Mouse (Mus musculus): ENCODE results near the gene Pm20d1. TPM values are rescaled to one million over a fixed set of nuclear protein-coding genes. Genes with fewer than 3 reads are reported as not detected.
A peak's percentile ranks its signal among the peaks of the same experiment; 100 is the strongest.

The Pm20d1 gene
- 1.5 TPM in 2 replicates for polyA plus RNA-seq (2016; fragmentation: Nextera tagmentation; extraction: Ambion mirVana)

DNA sequence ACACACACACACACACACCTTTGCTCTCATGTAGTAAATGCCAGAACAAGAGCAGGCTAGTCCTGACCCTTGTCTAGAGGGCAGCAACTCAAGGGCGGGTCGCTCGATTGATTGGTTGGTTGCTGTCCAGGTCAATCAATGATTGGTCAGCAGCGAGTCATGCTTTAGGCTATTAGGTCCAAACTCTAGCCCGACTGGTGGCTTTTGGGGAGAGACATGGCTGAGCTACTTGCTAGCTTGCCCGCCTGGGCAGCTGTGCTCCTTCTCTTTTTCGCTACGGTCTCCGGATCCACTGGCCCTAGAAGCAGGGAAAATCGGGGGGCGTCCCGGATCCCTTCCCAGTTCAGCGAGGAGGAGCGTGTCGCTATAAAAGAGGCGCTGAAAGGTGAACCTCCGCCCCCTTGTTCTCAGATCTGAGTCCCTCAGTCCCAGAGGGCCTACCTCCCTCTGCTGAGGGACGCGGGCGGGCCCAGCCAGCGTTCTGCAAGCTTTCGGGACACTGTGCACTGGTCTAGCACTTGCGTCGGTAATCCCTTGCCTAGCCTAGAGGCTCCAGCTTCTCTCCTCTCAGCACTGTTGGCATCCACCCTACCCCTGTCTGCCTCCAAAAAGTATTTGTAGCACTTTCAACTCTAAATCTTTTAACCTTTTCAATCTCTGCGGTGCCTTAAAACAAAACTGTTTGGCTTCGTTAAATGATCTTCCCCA, at the start of gene Pm20d1:
Gene Pm20d1 (plus strand): TSS at position 180 of the 708 bp plus-strand sequence.
- peak; percentile 48 for DNase-seq (ENCODE audit: extremely low spot score, low spot score)
- peaks cover 19% of the 10 kb centered on the region for H3K4me1 ChIP-seq
- peak within 1 kb of the TSS; percentile 49 for H3K4me3 ChIP-seq
- no peaks in the 10 kb centered on the region for H3K9me3 ChIP-seq
- no peaks in the 10 kb centered on the region for H3K36me3 ChIP-seq (replicated peaks)
- peaks cover 24% of the 10 kb centered on the region for H3K27me3 ChIP-seq (ENCODE audit: poor library complexity, severe bottlenecking)
- H3K27ac ChIP-seq = peak within 1 kb of the TSS; percentile 68
- 5% methylated on average over 26 of the region's 26 CpGs for WGBS

DNA sequence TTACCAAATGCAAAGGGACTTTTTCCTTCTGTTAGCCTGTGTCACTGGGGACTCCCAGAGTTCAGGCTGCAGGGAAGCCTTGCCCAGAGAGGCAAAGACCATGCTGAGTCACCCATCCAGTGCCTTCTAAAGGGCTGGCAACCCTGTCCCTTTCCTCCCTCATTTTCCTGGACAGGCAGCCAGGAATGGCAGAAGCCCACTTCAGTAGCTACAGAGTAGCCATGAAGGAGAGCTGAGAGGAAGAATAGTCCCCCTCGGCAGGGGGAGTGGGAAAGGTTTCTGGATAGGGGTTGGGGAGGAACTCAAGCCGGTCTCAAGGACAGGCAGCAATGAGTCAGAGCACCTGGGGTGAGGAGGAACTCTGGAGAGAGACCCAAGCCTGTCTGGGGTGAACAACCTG, 49.4 kb upstream of the Pm20d1 start:
- H3K4me1 ChIP-seq = peaks cover 21% of the 10 kb centered on the region
- no peak overlapping the region for H3K27ac ChIP-seq
- no peaks in the 10 kb centered on the region for H3K27me3 ChIP-seq (ENCODE audit: poor library complexity, severe bottlenecking)
- WGBS = 52% methylated on average over 2 of the region's 2 CpGs
- no peak for DNase-seq (ENCODE audit: extremely low spot score, low spot score)
- H3K4me3 ChIP-seq = no peak overlapping the region
- no peaks in the 10 kb centered on the region for H3K36me3 ChIP-seq (replicated peaks)
- H3K9me3 ChIP-seq = no peaks in the 10 kb centered on the region

DNA sequence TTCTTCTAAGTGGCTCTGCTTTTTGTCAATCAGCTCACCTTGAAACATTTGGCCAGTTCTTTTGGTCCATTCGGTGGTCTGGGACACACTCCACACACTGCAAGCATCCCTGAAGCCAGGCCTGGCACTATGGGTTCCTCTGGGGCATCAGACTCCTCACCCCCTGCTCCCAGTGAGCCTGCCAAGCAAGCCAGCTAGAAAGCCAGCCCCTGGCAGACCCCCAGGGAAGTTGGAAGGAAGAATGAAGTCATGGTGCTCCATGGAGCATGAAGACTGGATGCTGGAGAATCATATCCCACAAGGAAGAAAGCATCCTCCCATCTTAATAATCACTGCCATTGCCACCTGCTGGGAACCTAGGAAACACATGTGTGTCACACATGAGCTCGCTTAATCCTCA, 48.5 kb upstream of the Pm20d1 start:
- no peaks in the 10 kb centered on the region for H3K36me3 ChIP-seq (replicated peaks)
- peaks cover 17% of the 10 kb centered on the region for H3K4me1 ChIP-seq
- no peak overlapping the region for H3K4me3 ChIP-seq
- 81% methylated on average over 2 of the region's 2 CpGs for WGBS
- no peak overlapping the region for H3K27ac ChIP-seq
- DNase-seq (ENCODE audit: extremely low spot score, low spot score) = no peak
- no peaks in the 10 kb centered on the region for H3K9me3 ChIP-seq
- no peaks in the 10 kb centered on the region for H3K27me3 ChIP-seq (ENCODE audit: poor library complexity, severe bottlenecking)

DNA sequence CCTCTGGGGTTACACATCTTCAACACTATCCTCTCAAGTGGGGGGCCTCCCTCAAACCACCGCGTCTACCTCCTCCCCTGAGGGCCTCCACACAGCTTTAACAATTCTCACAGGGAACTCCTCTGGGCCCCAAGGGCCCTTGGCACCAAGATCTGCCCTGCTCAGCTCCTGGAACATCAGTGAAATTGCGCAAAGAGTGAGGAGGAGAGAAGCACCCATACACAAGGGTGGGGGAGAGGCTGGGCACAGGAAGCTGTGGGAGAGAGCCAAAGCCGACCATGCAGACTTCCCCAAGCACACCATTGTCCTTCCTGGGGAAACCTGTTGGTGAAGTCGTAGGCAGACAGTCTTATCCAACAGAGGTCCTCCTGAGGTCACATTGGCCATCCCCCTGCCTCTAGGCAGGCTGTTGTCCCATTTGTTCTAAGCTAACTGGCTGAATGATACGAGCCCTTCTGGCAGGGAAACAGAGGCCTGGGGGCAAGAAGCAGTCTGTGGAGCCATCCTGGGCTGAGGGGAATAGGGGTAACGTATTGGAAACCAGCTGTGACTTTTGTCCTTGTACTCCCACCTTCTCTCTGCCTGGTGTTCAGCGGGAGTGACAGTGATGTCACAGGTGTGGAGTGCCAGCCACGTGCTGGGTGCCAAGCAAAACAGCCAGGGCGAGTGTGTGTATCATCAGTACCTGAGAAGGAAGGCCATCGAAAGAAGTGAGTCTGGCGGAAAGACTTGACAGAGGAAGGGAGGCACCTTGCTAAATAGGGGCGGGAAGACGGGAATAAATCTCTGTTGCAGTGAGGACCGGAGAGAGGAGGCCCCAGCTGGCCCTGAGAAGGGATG, 47.3 kb upstream of the Pm20d1 start:
- Histone ChIP-seq H3K4me3 (no peak overlapping the region), H3K9me3 (no peaks in the 10 kb centered on the region), H3K4me1 (peaks cover 9% of the 10 kb centered on the region), H3K27me3 (ENCODE audit: poor library complexity, severe bottlenecking) (no peaks in the 10 kb centered on the region), H3K36me3 (replicated peaks) (no peaks in the 10 kb centered on the region), H3K27ac (no peak overlapping the region)
- no peak for DNase-seq (ENCODE audit: extremely low spot score, low spot score)
- whole genome bisulfite sequencing = 80% methylated on average over 15 of the region's 15 CpGs

- H3K9me3 ChIP-seq = no peaks in the 10 kb centered on the region
- H3K36me3 ChIP-seq (replicated peaks) = no peaks in the 10 kb centered on the region
- H3K27ac ChIP-seq = no peak overlapping the region
- H3K27me3 ChIP-seq (ENCODE audit: poor library complexity, severe bottlenecking) = no peaks in the 10 kb centered on the region
- H3K4me3 ChIP-seq = no peak overlapping the region
- WGBS = 88% methylated on average over 3 of the region's 3 CpGs
- H3K4me1 ChIP-seq = peaks cover 6% of the 10 kb centered on the region
- no peak for DNase-seq (ENCODE audit: extremely low spot score, low spot score)
Measured at GRCm38 (mm10) chr1:131751181-131751890, 45.8 kb upstream of the Pm20d1 start.

DNA sequence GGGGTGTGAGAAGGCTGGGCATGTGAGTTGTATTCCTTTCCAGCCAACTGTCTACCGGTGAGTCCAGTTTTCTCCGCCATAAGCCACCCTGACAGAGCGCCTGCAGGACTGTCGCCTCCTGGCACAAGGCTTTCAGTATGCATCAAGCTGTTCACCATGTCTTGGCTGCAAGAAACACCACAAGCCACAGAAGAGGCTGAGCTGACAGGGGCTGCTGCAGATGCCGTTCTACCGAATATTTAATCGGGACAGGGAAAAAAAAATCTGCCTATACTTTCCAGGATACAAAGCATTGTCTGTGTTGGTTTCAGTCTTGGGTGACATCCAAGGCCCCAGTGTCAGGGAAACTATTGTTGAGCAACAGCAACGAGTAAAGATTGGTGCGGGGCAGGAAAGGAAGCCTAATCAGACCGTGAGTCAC, 45.3 kb upstream of the Pm20d1 start:
- Histone ChIP-seq H3K27me3 (ENCODE audit: poor library complexity, severe bottlenecking) (no peaks in the 10 kb centered on the region), H3K27ac (no peak overlapping the region), H3K36me3 (replicated peaks) (no peaks in the 10 kb centered on the region), H3K4me3 (no peak overlapping the region), H3K4me1 (peaks cover 3% of the 10 kb centered on the region), H3K9me3 (no peaks in the 10 kb centered on the region)
- DNase-seq (ENCODE audit: extremely low spot score, low spot score) = no peak
- 85% methylated on average over 10 of the region's 10 CpGs for WGBS

DNA sequence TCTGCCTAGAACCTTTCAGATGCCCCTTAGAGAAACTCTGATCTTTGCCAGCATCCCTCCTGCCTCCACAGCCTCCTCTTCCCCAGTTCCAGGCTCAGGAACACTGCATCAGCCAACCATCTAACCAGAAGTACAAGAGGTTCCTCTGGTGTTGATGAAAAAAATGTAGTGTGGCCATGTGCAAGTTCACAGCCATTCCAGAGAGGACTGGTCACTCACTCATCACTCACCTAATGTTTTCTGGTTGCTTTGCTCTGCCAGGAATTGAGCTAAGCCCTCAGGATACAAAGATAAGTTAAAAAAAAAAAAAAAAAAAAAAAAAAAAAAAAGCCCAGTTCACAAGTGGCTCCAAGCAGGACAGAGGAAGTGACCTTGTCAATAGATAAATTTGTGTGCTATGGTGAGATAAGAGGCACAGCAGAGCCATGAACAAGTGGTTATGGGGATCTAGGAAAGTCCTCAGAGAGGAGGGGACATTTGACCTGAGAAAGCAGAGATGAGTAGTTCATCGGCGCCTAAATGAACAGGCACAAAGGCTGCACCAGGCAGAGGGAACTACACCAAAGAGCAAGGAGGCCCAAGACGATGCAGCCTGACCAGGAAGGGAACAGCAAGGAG, 42.9 kb upstream of the Pm20d1 start:
- 84% methylated on average over 3 of the region's 3 CpGs for WGBS

GRCm38 (mm10) chr1:131754916-131755315, 42.3 kb upstream of the Pm20d1 start:
- Histone ChIP-seq H3K27ac (no peak overlapping the region), H3K9me3 (no peaks in the 10 kb centered on the region), H3K4me1 (peaks cover 9% of the 10 kb centered on the region), H3K36me3 (replicated peaks) (no peaks in the 10 kb centered on the region), H3K4me3 (no peak overlapping the region), H3K27me3 (ENCODE audit: poor library complexity, severe bottlenecking) (no peaks in the 10 kb centered on the region)
- no peak for DNase-seq (ENCODE audit: extremely low spot score, low spot score)
- 93% methylated on average over 4 of the region's 4 CpGs for WGBS

More for the DNA sequence above, 42.9 kb upstream of the Pm20d1 start:
- Histone ChIP-seq H3K36me3 (replicated peaks) (no peaks in the 10 kb centered on the region), H3K4me3 (no peak overlapping the region), H3K4me1 (peaks cover 3% of the 10 kb centered on the region), H3K9me3 (no peaks in the 10 kb centered on the region), H3K27ac (no peak overlapping the region), H3K27me3 (ENCODE audit: poor library complexity, severe bottlenecking) (no peaks in the 10 kb centered on the region)
- no peak for DNase-seq (ENCODE audit: extremely low spot score, low spot score)

DNA sequence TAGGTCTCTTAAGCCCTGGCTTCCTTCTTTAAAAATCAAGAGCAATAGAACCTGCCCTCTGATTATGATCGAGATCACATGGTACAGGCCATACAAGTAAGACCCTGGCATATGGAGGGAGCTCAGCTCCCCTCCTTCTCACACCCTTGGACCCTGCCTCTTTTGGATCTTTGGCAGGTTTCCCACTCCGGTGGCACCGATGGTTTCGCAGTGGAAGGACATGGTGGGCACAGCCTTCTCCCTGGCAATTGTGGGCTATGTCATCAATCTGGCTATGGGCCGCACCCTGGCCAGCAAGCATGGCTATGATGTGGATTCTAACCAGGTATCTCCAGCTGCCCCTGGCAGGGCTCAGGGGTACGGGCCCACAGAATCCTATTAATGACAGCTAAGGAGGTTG, 40.0 kb upstream of the Pm20d1 start:
- Histone ChIP-seq H3K4me1 (peaks cover 14% of the 10 kb centered on the region), H3K27ac (no peak overlapping the region), H3K4me3 (no peak overlapping the region), H3K27me3 (ENCODE audit: poor library complexity, severe bottlenecking) (no peaks in the 10 kb centered on the region), H3K36me3 (replicated peaks) (no peaks in the 10 kb centered on the region), H3K9me3 (no peaks in the 10 kb centered on the region)
- DNase-seq (ENCODE audit: extremely low spot score, low spot score) = no peak
- whole genome bisulfite sequencing = 93% methylated on average over 6 of the region's 6 CpGs

DNA sequence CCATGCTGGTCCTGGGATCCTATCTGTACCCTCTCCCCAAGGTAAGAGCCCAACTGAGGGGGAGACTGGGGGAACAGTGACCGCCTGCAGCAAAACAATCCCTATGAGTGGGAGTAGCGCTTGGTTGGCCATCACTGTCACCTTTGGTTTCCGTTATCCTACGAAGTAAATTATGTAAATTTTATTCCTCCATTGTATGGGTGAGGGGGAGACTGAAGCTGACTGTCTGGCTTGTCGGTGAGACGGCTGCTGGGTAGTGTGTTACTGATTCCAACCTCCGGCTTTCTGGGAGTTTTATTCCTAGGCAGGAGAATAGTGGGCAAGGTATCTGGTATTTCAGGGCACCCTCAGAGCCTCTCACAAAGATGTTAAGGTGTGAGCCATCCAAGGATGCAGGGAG, 38.4 kb upstream of the Pm20d1 start:
- Histone ChIP-seq H3K36me3 (replicated peaks) (no peaks in the 10 kb centered on the region), H3K4me3 (no peak overlapping the region), H3K27me3 (ENCODE audit: poor library complexity, severe bottlenecking) (no peaks in the 10 kb centered on the region), H3K4me1 (peaks cover 14% of the 10 kb centered on the region), H3K27ac (0 out of 2 replicates have a peak overlapping the region, but pooled peaks have one; percentile 32), H3K9me3 (no peaks in the 10 kb centered on the region)
- DNase-seq (ENCODE audit: extremely low spot score, low spot score) = no peak
- WGBS = 86% methylated on average over 7 of the region's 7 CpGs

- Histone ChIP-seq H3K9me3 (no peaks in the 10 kb centered on the region), H3K27me3 (ENCODE audit: poor library complexity, severe bottlenecking) (no peaks in the 10 kb centered on the region), H3K36me3 (replicated peaks) (no peaks in the 10 kb centered on the region), H3K27ac (peak overlapping the region; percentile 56), H3K4me3 (no peak overlapping the region), H3K4me1 (peaks cover 14% of the 10 kb centered on the region)
- 68% methylated on average over 9 of the region's 9 CpGs for WGBS
- DNase-seq (ENCODE audit: extremely low spot score, low spot score) = no peak
Measured at GRCm38 (mm10) chr1:131759667-131760427, 37.3 kb upstream of the Pm20d1 start.

DNA sequence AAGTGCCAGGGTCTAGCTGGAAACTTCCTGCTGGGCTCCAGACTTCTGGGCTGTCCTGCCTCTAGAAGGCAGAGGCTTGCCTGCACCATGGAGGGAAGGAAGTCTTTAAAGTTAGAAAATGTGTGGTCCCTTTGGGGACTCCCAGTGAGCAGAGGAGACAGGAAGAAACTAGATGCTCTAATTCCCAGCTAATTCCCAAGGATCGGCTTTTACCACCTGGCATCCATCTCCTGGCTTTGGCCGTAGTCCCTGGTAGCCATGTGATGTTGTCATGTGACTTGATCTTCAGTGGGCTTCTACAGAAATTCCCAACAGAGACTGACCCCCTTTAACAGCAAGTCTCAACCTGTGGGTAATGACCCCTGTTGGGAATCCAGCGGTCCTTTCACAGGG, 36.8 kb upstream of the Pm20d1 start:
- no peak for DNase-seq (ENCODE audit: extremely low spot score, low spot score)
- WGBS = 93% methylated on average over 3 of the region's 3 CpGs
- Histone ChIP-seq H3K4me3 (no peak overlapping the region), H3K27ac (peak overlapping the region; percentile 22; the same call in 1 of the 2 replicates), H3K27me3 (ENCODE audit: poor library complexity, severe bottlenecking) (no peaks in the 10 kb centered on the region), H3K36me3 (replicated peaks) (no peaks in the 10 kb centered on the region), H3K9me3 (no peaks in the 10 kb centered on the region), H3K4me1 (peaks cover 14% of the 10 kb centered on the region)
